Mouse (Mus musculus): ENCODE data around the gene Slc24a4.

DNA sequence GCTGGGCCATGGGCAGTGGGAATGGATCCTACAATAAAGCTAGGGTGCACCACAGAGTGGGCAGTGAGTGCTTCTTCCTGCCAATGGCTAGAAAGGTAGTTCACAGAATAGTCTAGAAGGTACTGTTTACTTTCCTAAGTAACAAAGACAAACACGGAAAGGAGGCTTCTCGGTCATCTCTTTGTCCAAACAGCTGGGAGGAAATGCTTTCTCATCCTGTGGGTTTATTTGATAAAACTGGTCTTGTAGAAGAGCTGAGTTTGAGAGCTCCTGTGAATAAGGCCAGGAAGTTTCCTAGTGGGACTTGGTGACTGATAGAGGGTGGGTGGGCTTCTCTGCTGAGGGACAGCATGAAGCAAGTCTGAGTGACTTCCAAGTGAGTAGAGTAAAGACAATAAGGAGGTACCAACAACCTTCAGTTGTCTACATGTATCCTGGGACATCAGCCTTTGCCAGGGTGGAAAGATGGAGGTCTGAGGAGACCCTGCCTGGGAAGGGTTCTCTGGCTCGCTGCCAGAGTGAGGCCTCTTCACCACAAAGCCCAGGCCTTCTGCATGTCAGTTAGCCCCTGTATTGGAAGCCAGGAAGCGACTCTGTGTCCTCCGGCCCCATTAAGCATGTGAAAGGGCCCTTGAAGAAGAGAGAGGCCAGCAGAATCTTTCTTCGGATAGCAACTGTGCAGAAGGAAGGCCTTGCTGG, 159.5 kb downstream of the Slc24a4 start:
- TF ChIP-seq CTCF (IDR thresholded peaks at IDR 0.05; ENCODE audit: borderline replicate concordance, insufficient read depth, low read depth, low read length): no peak
- no peak for TF ChIP-seq POLR2A (IDR thresholded peaks at IDR 0.05; ENCODE audit: borderline replicate concordance, insufficient read depth, low read length)

Measured in cerebellum, adult 2 months (tissue).